Comparison of ENCODE assay signal across 8 mouse cellular contexts in genomic region chr6:4506106-4506505, GRCm38 (mm10). TPM values are rescaled to one million over a fixed set of nuclear protein-coding genes. Genes with fewer than 3 reads are reported as not detected.
A peak's percentile ranks its signal among the peaks of the same experiment; 100 is the strongest.
DNase-seq lines count a peak whose midpoint lies in the region; ATAC-seq and TF ChIP-seq lines count a peak whose summit lies in the region.

No protein-coding gene starts in this region.

- no peaks in the 10 kb centered on the region for H3K36me3 ChIP-seq in heart, postnatal 0 days (replicated peaks; ENCODE audit: control insufficient read depth, insufficient read depth, low read length)
- no peaks in the 10 kb centered on the region for H3K36me3 ChIP-seq in liver, embryonic 11.5 days (ENCODE audit: control insufficient read depth, insufficient read depth, low read length)
- no peaks in the 10 kb centered on the region for H3K36me3 ChIP-seq in neural tube, embryonic 13.5 days

- WGBS in heart, postnatal 0 days = 11% methylated on average over 11 of the region's 11 CpGs
- 5% methylated on average over 11 of the region's 11 CpGs for WGBS in liver, embryonic 11.5 days
- WGBS in neural tube, embryonic 13.5 days = 8% methylated on average over 11 of the region's 11 CpGs

- peaks cover 9% of the 10 kb centered on the region for H3K27me3 ChIP-seq in heart, postnatal 0 days (ENCODE audit: control insufficient read depth, insufficient read depth, low read length)
- peaks cover 5% of the 10 kb centered on the region for H3K27me3 ChIP-seq in liver, embryonic 11.5 days (replicated peaks; ENCODE audit: control insufficient read depth, insufficient read depth, low read length)
- peaks cover 31% of the 10 kb centered on the region for H3K27me3 ChIP-seq in neural tube, embryonic 13.5 days

- peak overlapping the region; percentile 82 for H3K27ac ChIP-seq in heart, postnatal 0 days (ENCODE audit: low read depth)
- H3K27ac ChIP-seq in liver, embryonic 11.5 days (ENCODE audit: low read depth, low read length) = no peak overlapping the region
- H3K27ac ChIP-seq in neural tube, embryonic 13.5 days (replicated peaks) = peak overlapping the region; percentile 38; the same call in 1 of the 2 replicates

- no peak for TF ChIP-seq EP300 in heart, postnatal 0 days (IDR thresholded peaks at IDR 0.05; ENCODE audit: low read depth)

- no peaks in the 10 kb centered on the region for H3K4me1 ChIP-seq in heart, postnatal 0 days (ENCODE audit: control insufficient read depth, insufficient read depth)
- H3K4me1 ChIP-seq in liver, embryonic 11.5 days (replicated peaks; ENCODE audit: control insufficient read depth, insufficient read depth, low read length) = peaks cover 2% of the 10 kb centered on the region; the same call in 1 of the 2 replicates
- H3K4me1 ChIP-seq in neural tube, embryonic 13.5 days (replicated peaks) = peaks cover 11% of the 10 kb centered on the region

- peak; percentile 53 for DNase-seq in 3134 (ENCODE audit: extremely low read depth, insufficient read length, low spot score)
- DNase-seq in heart, postnatal 0 days (ENCODE audit: low spot score) = peak; percentile 34
- no peak for DNase-seq in liver, embryonic 11.5 days (ENCODE audit: low spot score)
- DNase-seq in cerebellum, postnatal 4 days (ENCODE audit: low spot score in 2 of 2) = no peak
- no peak for DNase-seq in spleen, postnatal 4 days (ENCODE audit: low spot score in 2 of 2)

- TF ChIP-seq CTCF in heart, postnatal 0 days (IDR thresholded peaks at IDR 0.05; ENCODE audit: low read depth) = no peak

- H3K4me3 ChIP-seq in heart, postnatal 0 days (ENCODE audit: low read depth, low read length) = peak overlapping the region; percentile 53
- peak overlapping the region; percentile 45 for H3K4me3 ChIP-seq in liver, embryonic 11.5 days (ENCODE audit: low read depth, low read length)
- peak overlapping the region; percentile 38 for H3K4me3 ChIP-seq in neural tube, embryonic 13.5 days

- H3K9me3 ChIP-seq in heart, postnatal 0 days (replicated peaks; ENCODE audit: control insufficient read depth, low read length) = no peaks in the 10 kb centered on the region
- H3K9me3 ChIP-seq in liver, embryonic 11.5 days (ENCODE audit: control insufficient read depth, low read length) = no peaks in the 10 kb centered on the region
- H3K9me3 ChIP-seq in neural tube, embryonic 13.5 days = no peaks in the 10 kb centered on the region

- H3K4me2 ChIP-seq in heart, postnatal 0 days (ENCODE audit: low read depth, low read length) = peak overlapping the region; percentile 74
- H3K4me2 ChIP-seq in liver, embryonic 11.5 days = peak overlapping the region; percentile 68
- H3K4me2 ChIP-seq in neural tube, embryonic 13.5 days = peak overlapping the region; percentile 63

- H3K9ac ChIP-seq in heart, postnatal 0 days (replicated peaks; ENCODE audit: low read depth, low read length) = peak overlapping the region; percentile 53
- H3K9ac ChIP-seq in liver, embryonic 11.5 days (ENCODE audit: low read depth, low read length) = peak overlapping the region; percentile 50
- H3K9ac ChIP-seq in neural tube, embryonic 13.5 days = peak overlapping the region; percentile 54; the same call in 1 of the 2 replicates

- 0 out of 2 replicates have a peak, but pooled peaks have one; percentile 7 for ATAC-seq in common myeloid progenitor, adult 5-6 weeks (replicated peaks; ENCODE audit: low read depth, poor library complexity, severe bottlenecking)
- no peak for ATAC-seq in heart, postnatal 0 days (ENCODE audit: insufficient read depth, low read depth)
- ATAC-seq in liver, embryonic 11.5 days (replicated peaks; ENCODE audit: low FRiP score) = 0 out of 2 replicates have a peak, but pooled peaks have one; percentile 29
- ATAC-seq in neural tube, embryonic 13.5 days (ENCODE audit: low read depth) = no peak
- ATAC-seq in megakaryocyte, adult 5-6 weeks (ENCODE audit: poor library complexity, severe bottlenecking) = no peak

RNA-seq across cellular contexts. Expression of gene Col1a2, which starts 1.5 kb away (rescaled TPM):
- total RNA-seq in common myeloid progenitor, adult 5-6 weeks (2017) = 0.05 TPM in 2 replicates
- 357 and 430 TPM in 2 replicates for total RNA-seq in heart, postnatal 0 days (2014; rRNA removed; ENCODE audit: low replicate concordance)
- polyA plus RNA-seq in heart, postnatal 0 days (2015; fragmentation: Nextera tagmentation; extraction: Ambion mirVana) = 197 and 212 TPM in 2 replicates
- 144 and 156 TPM in 2 replicates for polyA plus RNA-seq in liver, embryonic 11.5 days (2014; fragmentation: Nextera tagmentation; extraction: Ambion mirVana)
- 178 and 187 TPM in 2 replicates for polyA plus RNA-seq in neural tube, embryonic 13.5 days (2015; fragmentation: Nextera tagmentation; extraction: Ambion mirVana)
- total RNA-seq in megakaryocyte, adult 5-6 weeks (2015) = 0.87 and 1.2 TPM in 2 replicates
- 1.1 and 1.6 TPM in 2 replicates for total RNA-seq in megakaryocyte, adult 5-6 weeks (2017)

Comparison
In these comparisons a context has a peak if more than half of its experiments do, and no peak if none do; other contexts are left out.
1. DNase-seq: peak in 3134 (single experiment) and heart, postnatal 0 days (single experiment); none in liver, embryonic 11.5 days (single experiment), cerebellum, postnatal 4 days (0 of 2) and spleen, postnatal 4 days (0 of 2).
2. ATAC-seq: peak in common myeloid progenitor, adult 5-6 weeks (single experiment) and liver, embryonic 11.5 days (single experiment); none in heart, postnatal 0 days (single experiment), neural tube, embryonic 13.5 days (single experiment) and megakaryocyte, adult 5-6 weeks (single experiment).
3. RNA of gene Col1a2, which starts 1.5 kb away (total RNA-seq): 357 to 430 TPM in heart, postnatal 0 days; 0.87 to 1.6 TPM in megakaryocyte, adult 5-6 weeks and 0.05 TPM in common myeloid progenitor, adult 5-6 weeks; every median in the first group is over 100 times any median in the second.
4. Peak in every context shown above with its lines, with median percentiles within 50 percentile points of each other: H3K4me2 ChIP-seq, H3K4me3 ChIP-seq and H3K9ac ChIP-seq.